Mouse (Mus musculus) adrenal gland, adult (tissue): ENCODE measurements around the gene Fer.

Experiments
- DNase-seq, 2 experiments: peaks; one replicate each; pipeline ENCODE4 v3.0.0; 2022 to 2023; ENCODE audit warnings: low spot score in 1 of 2; ENCODE audit not compliant: inconsistent age in 2 of 2

Fer gene

DNA sequence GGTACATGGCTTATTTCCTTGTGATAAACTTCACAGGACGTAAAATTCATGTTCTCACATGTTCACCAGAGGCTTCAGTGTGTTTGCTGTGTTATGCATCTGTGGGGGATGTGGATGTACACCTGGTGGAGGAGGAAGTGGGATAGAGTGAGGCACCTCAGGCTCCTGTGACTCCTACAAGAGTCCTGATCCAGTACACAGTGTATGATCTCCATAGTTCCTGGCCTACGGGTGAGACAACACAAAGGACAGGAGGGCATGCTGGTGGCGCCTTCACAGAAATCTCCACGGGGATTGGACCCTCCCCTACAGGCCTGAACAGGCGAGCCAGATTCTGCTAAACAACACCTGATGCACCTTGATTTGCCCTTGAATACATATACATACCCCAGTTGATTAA is 111.4 kb downstream of the Fer start:
- no peak for DNase-seq

DNA sequence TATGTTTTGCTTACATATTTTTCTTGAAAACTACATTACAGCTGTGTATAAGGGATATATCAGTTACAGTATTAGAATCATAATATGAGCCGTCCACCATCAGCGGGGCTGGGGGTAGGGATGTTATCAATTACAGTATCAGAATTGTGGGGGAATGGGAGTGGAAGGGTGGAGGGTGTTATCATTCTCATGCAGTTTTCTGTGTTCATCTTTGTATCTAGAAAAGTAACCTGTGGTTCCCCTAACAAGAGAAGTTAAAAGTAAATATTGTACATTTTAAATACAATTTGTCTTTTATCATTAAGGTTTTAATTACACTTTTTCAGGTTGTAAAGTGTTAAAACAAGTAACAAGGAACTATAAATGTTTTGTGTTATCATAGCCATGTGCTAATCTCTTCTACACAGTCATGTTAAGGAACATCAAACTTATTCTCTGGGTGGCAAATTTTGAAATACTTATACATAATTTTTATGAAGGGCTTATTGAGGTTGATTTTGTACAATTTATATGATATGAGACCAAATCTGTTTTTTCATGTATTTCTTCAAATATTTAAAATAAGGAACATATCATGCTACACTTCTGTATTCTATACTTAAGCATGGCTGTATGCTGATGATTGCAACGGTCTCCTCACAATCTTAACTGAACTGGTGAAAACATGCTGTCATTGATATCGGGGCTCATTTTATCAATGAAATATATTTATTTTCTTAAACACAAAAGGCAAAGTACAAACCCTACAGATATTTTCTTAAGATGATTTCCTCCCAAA is 116.1 kb downstream of the Fer start:
- DNase-seq = no peak

DNA sequence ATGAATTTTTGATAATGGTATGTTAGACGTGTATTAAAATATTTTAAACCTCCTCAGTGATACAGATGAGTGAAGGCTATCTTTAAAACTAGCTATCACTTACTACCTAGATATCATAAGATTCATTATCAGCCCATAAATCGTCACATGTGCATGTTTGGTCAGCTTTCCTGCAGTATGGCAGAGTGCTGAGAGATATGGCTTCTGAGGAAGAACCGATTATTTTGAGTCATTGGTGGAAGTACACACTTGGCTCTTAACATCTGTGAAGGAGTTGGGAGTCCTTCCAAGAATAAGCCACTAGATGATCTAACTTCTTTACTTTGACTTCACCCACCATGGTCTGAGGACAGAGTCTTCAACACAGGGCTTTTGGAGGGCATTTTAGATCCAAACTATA is 117.3 kb downstream of the Fer start:
- no peak for DNase-seq

DNA sequence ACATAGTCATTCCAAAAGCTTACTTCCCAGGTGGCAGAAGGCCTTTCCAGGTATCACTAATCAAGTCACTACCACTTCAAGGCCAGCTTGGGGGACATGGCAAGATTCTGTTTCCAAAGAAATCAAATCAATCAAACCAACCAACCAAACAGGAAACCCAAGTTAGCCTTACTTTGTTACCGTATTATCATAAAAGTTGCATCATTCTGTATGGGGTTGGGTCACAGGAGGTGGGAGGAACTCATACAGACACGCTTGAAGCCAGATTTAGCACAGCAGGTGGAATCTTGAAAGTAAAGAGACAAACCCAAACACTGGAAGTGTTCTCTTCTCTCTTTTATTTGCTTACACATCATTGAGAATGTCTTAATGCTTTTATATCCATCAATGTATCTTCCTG is 125.8 kb downstream of the Fer start:
- no peak for DNase-seq

DNA sequence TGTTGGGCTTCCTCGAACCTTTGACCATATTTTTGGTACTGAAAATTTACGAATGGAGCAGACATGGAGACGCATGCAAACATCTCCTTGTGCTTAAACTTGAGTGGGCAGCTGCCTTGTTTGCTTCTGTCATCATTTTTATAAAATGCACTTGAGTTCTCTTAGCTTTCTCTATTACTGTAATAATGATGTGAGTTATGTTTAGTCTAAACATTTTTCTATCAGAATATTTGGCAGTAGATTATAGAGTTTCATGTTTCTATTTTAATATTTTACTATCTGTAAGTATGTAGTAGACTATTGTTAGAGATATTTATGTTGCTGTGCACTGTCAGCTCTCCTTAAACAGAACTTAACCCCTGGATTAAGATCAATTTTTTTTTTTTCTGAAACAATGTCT is 128.3 kb downstream of the Fer start:
- DNase-seq = no peak

GRCm38 (mm10) chr17:63995921-63996320 is 133.1 kb downstream of the Fer start:
- DNase-seq = peak; percentile 52 to 78

DNA sequence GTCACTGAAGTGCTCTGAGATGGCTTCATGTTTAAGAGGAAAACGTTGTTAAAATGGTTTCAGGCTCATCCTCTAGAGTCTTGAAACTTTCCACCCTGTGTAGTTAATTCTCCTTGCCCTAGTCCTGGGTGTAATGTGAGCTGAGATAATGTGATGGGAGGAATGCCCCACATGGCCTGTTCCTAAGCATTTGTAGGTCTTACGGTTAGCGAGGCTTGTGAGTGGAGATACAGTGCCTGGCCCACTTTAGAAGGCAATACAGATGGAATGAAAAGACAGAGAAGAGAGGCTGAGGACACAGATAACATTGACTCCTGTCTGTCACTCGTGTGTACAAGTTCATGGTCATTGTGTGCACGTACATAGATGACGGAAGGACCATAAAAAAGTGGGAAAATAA is 134.8 kb downstream of the Fer start:
- no peak for DNase-seq

DNA sequence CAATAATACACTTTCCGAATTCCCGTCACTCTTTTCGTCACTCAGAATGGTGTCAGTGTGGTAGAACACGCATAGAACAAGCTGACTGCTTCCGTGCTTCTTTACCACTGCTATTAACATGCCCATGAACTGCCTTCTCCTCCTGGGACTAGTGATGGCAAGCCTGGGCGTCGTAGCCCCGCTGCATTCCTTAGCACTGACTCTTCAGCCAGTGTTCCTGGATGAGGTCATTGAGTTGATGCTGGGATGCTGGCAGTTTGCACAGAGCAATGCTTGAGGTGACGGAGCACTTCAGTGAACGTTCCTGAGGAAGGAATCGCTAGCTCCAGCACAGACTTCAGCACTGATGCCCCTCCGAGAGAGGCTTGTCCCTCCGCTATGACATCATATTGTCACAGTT is 140.6 kb downstream of the Fer start:
- peak; percentile 20 to 43 for DNase-seq

DNA sequence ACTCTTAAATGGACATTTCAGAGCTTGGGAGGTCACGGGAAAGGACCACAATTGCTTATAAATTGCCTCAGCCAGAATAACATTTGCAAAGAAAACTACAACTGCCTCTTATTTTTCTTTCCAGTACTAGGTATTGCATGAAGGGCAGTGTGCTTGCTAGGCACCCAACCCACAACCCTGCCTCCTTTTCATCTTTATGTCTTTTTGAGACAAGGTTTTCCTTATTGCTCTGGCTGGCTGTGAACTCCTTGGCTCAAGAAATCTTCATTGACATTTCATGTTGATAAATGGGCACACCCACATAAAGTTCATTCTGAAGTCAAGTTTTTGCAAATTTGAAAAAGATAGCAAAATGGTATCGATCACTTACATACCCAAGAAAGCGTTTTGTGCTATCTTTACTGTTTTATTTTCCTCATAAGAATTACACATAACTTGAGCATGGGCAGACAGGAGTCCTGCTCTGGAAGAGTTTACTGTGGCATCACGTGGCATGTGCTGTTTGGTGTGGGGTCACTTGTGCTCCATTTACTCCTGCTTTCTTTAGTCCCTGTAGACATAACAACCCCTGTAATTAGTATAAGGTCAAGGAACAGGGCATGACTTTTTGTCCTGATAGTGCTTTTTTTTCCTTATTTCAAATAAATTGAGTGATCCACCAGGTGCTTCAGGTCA is 142.8 kb downstream of the Fer start:
- no peak for DNase-seq

- DNase-seq = no peak
Measured at GRCm38 (mm10) chr17:64016606-64017005, 153.7 kb downstream of the Fer start.

DNA sequence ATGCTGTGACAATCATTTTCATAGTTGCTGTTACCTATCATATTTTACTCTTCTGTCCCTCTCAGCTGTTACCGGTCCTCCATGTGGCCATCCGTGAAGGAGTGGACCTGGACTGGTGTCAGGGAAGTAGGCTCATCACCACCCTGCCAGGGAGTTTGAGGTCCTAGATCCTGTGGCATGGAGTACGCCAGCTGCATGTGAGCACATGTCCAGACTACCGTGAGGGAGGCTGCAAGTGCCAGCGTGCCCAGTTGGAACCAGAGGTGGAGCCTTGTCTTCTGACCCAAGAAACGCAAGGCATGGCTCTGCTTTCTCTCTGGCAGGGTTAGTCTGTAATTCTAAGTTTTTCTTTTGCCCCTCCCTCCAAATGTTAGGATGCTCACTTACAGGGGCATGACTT is 155.4 kb downstream of the Fer start:
- DNase-seq = no peak

GRCm38 (mm10) chr17:64018870-64019269 is 156.0 kb downstream of the Fer start:
- no peak for DNase-seq

- no peak for DNase-seq
Measured at GRCm38 (mm10) chr17:64019646-64020045, 156.8 kb downstream of the Fer start.

- DNase-seq = peak in 1 of 2 experiments; percentile 50
Measured at GRCm38 (mm10) chr17:64026485-64026884, 163.6 kb downstream of the Fer start.

DNA sequence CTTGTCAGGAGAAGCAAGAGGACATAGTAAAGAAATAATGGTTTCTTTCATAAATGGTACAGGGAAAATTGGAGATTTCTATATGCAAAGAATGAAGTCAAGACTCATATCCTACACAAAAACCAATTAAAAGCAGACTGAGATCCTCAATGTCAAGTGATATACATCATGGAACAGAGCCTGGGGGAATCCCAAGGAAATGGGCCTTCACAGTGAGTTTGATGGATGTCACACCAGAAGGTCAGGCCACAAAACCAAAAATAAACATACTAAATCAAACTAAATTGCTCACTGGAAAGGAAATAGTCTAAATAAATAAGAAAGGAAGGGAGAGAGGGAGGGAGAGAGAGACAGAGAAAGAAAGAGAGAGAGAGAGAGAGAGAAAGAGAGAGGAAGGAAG is 178.9 kb downstream of the Fer start:
- peak in 1 of 2 experiments; percentile 49 for DNase-seq

DNA sequence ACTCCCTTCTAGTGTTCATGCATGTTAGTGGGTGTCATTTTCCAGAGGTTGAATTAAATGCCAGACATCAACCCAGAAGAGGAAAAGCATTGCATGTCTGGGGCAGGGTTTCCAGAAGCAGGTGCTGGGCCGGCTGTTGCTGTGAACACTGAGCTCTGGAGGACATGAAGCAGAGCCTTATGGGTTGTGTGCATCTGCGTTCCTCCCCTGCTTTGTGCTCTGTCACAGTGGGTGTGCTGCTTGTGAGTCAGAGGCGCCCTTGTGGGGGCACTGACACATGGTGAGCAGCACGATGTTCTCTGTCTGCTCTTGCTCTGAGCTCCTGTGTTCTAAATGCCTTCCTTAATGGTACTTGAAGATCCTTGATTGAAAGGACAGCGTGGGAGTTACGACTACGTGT is 182.5 kb downstream of the Fer start:
- DNase-seq = peak in 1 of 2 experiments; percentile 29

DNA sequence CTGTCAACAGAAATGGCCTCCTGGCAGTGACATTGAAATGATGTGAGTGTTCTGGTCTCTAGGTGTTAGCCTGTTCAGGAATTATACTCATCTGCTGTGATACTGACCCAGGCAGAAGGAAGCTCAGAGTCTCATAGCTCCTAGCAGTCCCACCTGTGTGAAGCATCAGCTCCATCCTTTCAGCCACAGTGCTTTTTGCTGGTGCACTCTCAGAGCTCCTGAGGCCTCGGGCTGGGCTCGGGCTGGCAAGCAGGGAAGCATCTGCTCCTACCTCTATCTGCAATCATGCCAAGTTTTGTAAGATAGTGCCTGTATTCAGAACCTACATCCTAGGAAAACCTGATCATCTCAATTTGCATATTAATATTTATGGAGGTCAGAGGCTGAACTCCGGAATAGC is 183.7 kb downstream of the Fer start:
- no peak for DNase-seq

- DNase-seq = peak; percentile 59 to 74
Measured at GRCm38 (mm10) chr17:64050911-64051310, 188.0 kb downstream of the Fer start.

GRCm38 (mm10) chr17:64053636-64054035 is 190.8 kb downstream of the Fer start:
- DNase-seq = peak; percentile 52 to 66

DNA sequence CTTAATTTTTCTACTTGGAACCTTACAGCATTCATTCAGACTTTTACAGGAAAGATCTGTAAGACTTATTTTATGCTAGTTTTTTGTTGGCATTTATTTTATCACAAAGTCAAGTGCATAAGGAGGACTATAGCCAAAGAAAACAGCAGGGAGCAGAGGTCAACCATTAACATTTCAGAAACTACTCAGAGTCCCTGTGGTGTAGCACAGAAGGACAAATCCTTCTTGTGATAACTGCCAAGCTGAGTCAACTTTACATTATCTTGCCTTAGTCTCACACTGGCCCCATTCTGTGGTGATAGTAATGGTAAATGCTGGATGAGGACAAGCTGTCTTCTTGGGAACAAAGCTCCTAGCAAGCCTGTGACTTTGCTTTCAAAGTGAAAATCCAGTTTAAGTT is 197.7 kb downstream of the Fer start:
- DNase-seq = peak; percentile 43 to 77

DNA sequence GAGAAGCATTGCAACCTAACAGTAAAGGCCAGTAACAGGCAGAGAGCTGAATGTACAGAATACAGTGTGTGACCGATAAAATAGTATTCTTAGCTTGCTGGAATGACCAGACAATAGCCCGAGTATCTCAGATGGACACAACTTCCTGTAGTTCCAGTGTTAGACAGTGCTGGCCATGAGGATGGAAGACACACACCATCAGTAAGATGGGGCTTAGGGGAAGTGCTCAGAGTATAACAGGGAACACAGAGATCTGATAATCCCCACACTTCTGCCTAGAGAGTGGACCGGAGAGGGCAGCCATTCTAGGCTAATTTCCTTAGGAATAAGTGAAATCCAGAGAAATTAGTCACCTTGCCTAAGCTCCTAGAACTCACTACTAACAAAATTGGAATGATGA is 202.4 kb downstream of the Fer start:
- no peak for DNase-seq

DNA sequence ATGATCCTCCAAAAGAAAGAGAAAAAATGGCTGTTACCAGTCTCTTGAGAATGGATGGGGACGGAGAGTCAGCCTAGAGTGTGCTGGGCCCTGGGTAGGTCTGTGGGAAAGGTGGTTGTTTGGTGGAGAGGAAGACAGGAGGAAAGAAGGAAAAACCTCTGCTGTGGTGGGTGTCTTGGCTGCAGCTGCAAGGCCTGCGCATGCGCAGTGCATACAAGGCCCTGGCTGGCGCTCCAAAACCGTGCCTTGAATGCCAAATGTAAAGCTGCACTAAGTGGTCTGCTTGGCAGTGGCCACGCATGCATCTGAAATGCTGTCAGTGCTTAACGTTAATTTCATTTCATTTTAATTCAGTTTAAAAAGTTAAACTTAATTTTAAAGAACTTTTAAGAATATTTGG is 214.5 kb downstream of the Fer start:
- no peak for DNase-seq

DNA sequence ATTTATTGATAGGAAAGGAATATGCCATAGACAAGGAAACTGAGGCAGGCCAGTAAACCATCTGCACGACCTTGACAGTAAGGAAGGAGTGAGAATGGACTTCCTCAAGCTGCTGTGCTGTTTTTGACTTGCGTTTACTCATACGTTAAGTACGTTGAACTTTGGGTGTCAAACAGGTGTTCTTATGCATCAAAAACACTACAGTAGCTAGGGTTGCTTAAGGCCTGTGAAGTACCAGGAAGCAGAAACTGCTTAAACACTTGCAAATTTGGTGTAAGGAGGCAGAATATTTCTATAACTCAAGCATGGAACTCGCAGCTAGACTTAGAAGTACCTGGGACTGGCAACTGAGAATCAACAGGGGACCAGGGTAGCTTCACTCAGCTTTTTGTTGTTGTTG is 221.9 kb downstream of the Fer start:
- no peak for DNase-seq
